ENCODE assay signal across 16 mouse cellular contexts in the genomic region with DNA sequence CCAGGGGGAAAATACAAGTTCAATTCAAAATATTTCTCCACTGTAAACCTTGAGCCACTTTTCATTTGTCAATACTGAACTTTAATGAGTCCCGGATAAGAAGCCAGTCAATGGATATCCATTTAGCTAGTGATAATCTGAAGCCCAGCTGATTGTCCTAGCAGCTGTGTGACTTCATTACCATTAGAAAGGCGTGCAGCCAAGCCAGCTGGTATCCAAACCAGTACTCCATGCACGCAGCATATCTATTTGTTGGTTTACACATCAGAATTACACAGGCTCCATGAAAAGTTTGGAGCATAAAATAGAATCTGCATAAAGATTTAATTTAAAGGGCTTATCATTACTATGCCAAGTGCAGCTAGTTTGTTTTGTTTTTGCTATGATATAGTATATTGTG.
A peak's percentile ranks its signal among the peaks of the same experiment; 100 is the strongest.
DNase-seq lines count a peak whose midpoint lies in the region; ATAC-seq lines count a peak whose summit lies in the region.
"Had no signal": no experiment of that assay in that cellular context is flagged by ENCODE, and none has a peak within 500 bp of the region (broad histone marks: within the 10 kb centered on the region; RNA-seq: fewer than 3 reads in every experiment).

No protein-coding gene starts in this region.

- no peaks in the 10 kb centered on the region for H3K9me3 ChIP-seq in hindbrain, embryonic 10.5 days
- no peaks in the 10 kb centered on the region for H3K9me3 ChIP-seq in hindbrain, embryonic 16.5 days (ENCODE audit: control insufficient read depth, low read length)
- no peaks in the 10 kb centered on the region for H3K9me3 ChIP-seq in hindbrain, embryonic 15.5 days
- no peaks in the 10 kb centered on the region for H3K9me3 ChIP-seq in neural tube, embryonic 13.5 days
- H3K9me3 ChIP-seq: embryonic facial prominence, embryonic 12.5 days; intestine, embryonic 15.5 days; limb, embryonic 13.5 days had no signal

- ATAC-seq in hindbrain, embryonic 16.5 days = no peak
- peak; percentile 56; the same call in 1 of the 2 replicates for ATAC-seq in hindbrain, embryonic 15.5 days (ENCODE audit: low FRiP score, low read depth)
- ATAC-seq in neural tube, embryonic 13.5 days (ENCODE audit: low read depth) = peak; percentile 40; the same call in 1 of the 2 replicates
- ATAC-seq: intestine, embryonic 15.5 days had no signal

- no peaks in the 10 kb centered on the region for H3K27me3 ChIP-seq in hindbrain, embryonic 10.5 days (ENCODE audit: insufficient read depth, poor library complexity, severe bottlenecking)
- H3K27me3 ChIP-seq in hindbrain, embryonic 16.5 days (replicated peaks; ENCODE audit: control insufficient read depth, insufficient read depth, low read length) = no peaks in the 10 kb centered on the region
- no peaks in the 10 kb centered on the region for H3K27me3 ChIP-seq in hindbrain, embryonic 15.5 days
- H3K27me3 ChIP-seq in neural tube, embryonic 13.5 days = no peaks in the 10 kb centered on the region
- H3K27me3 ChIP-seq: embryonic facial prominence, embryonic 12.5 days; intestine, embryonic 15.5 days; limb, embryonic 13.5 days; megakaryocyte, embryonic 14.5 days had no signal

- no peak overlapping the region for H3K9ac ChIP-seq in hindbrain, embryonic 16.5 days (ENCODE audit: low read depth, low read length)
- H3K9ac ChIP-seq in hindbrain, embryonic 15.5 days = no peak overlapping the region
- H3K9ac ChIP-seq in neural tube, embryonic 13.5 days = no peak overlapping the region
- H3K9ac ChIP-seq: embryonic facial prominence, embryonic 12.5 days; intestine, embryonic 15.5 days; limb, embryonic 13.5 days had no signal

- no peak overlapping the region for H3K4me2 ChIP-seq in hindbrain, embryonic 16.5 days (ENCODE audit: low read length)
- no peak overlapping the region for H3K4me2 ChIP-seq in hindbrain, embryonic 15.5 days
- H3K4me2 ChIP-seq in neural tube, embryonic 13.5 days = no peak overlapping the region
- H3K4me2 ChIP-seq: embryonic facial prominence, embryonic 12.5 days; intestine, embryonic 15.5 days; limb, embryonic 13.5 days had no signal

- H3K36me3 ChIP-seq in hindbrain, embryonic 10.5 days = no peaks in the 10 kb centered on the region
- no peaks in the 10 kb centered on the region for H3K36me3 ChIP-seq in hindbrain, embryonic 16.5 days (ENCODE audit: control insufficient read depth, insufficient read depth, low read length)
- H3K36me3 ChIP-seq in hindbrain, embryonic 15.5 days = no peaks in the 10 kb centered on the region
- H3K36me3 ChIP-seq in neural tube, embryonic 13.5 days = no peaks in the 10 kb centered on the region
- H3K36me3 ChIP-seq: embryonic facial prominence, embryonic 12.5 days; intestine, embryonic 15.5 days; limb, embryonic 13.5 days had no signal

- H3K4me3 ChIP-seq in hindbrain, embryonic 10.5 days = no peak overlapping the region
- H3K4me3 ChIP-seq in hindbrain, embryonic 16.5 days (ENCODE audit: low read length) = no peak overlapping the region
- H3K4me3 ChIP-seq in hindbrain, embryonic 15.5 days = no peak overlapping the region
- no peak overlapping the region for H3K4me3 ChIP-seq in neural tube, embryonic 13.5 days
- H3K4me3 ChIP-seq: embryonic facial prominence, embryonic 12.5 days; intestine, embryonic 15.5 days; limb, embryonic 13.5 days; megakaryocyte, embryonic 14.5 days had no signal

- WGBS in hindbrain, embryonic 10.5 days = 53% methylated on average over 3 of the region's 3 CpGs
- 9% methylated on average over 3 of the region's 3 CpGs for WGBS in hindbrain, embryonic 16.5 days
- WGBS in hindbrain, embryonic 15.5 days = 17% methylated on average over 3 of the region's 3 CpGs
- WGBS in neural tube, embryonic 13.5 days = 17% methylated on average over 3 of the region's 3 CpGs

- no peak overlapping the region for H3K27ac ChIP-seq in hindbrain, embryonic 10.5 days
- H3K27ac ChIP-seq in hindbrain, embryonic 16.5 days (ENCODE audit: low read depth, low read length) = no peak overlapping the region
- H3K27ac ChIP-seq in hindbrain, embryonic 15.5 days (replicated peaks) = no peak overlapping the region
- H3K27ac ChIP-seq in neural tube, embryonic 13.5 days (replicated peaks) = no peak overlapping the region
- H3K27ac ChIP-seq: embryonic facial prominence, embryonic 12.5 days; intestine, embryonic 15.5 days; limb, embryonic 13.5 days had no signal

- peaks cover 8% of the 10 kb centered on the region for H3K4me1 ChIP-seq in hindbrain, embryonic 10.5 days (replicated peaks)
- H3K4me1 ChIP-seq in hindbrain, embryonic 16.5 days (ENCODE audit: control insufficient read depth, insufficient read depth, low read depth, low read length) = no peaks in the 10 kb centered on the region
- H3K4me1 ChIP-seq in hindbrain, embryonic 15.5 days (replicated peaks) = 0 out of 2 replicates have a peak, but pooled peaks cover 4% of the 10 kb centered on the region
- peaks cover 9% of the 10 kb centered on the region; the same call in 1 of the 2 replicates for H3K4me1 ChIP-seq in neural tube, embryonic 13.5 days (replicated peaks)
- H3K4me1 ChIP-seq: embryonic facial prominence, embryonic 12.5 days; intestine, embryonic 15.5 days; limb, embryonic 13.5 days; megakaryocyte, embryonic 14.5 days had no signal

- DNase-seq in hindbrain, embryonic 10.5 days (ENCODE audit: low spot score) = peak; percentile 30
- peak; percentile 47 for DNase-seq in embryo, embryonic 11 days
- no peak for DNase-seq in layer of hippocampus, postnatal 36 days
- no peak for DNase-seq in right cerebral cortex, adult 18-20 months
- no peak for DNase-seq in urinary bladder, postnatal 36 days (ENCODE audit: low spot score in 2 of 2)
- DNase-seq: cerebellum, adult 9-10 months; heart, adult 11 months; kidney, postnatal 25 days; lung, adult 18-20 months had no signal

Comparison
In these comparisons a context has a peak if more than half of its experiments do, and no peak if none do; other contexts are left out.
1. DNase-seq: peak in hindbrain, embryonic 10.5 days (single experiment) and embryo, embryonic 11 days (single experiment); none in layer of hippocampus, postnatal 36 days (0 of 2), right cerebral cortex, adult 18-20 months (single experiment) and urinary bladder, postnatal 36 days (0 of 2).